Mouse (Mus musculus) kidney, postnatal 0 days (tissue): ENCODE measurements around the gene Gpm6b. TPM values are rescaled to one million over a fixed set of nuclear protein-coding genes. Genes with fewer than 3 reads are reported as not detected.

Experiments used
- ATAC-seq: fragments of 200-750 bp; cut with Nextera tagmentation; replicated peaks from 2 replicates; pipeline ENCODE4 v1.8.0; 2017; ENCODE audit warnings: low read depth, moderate number of reproducible peaks, moderate TSS enrichment, moderate library complexity; ENCODE audit not compliant: low FRiP score
- DNase-seq: peaks from one replicate; pipeline ENCODE4 v3.0.0-alpha.2; 2016; ENCODE audit warnings: low spot score
- H3K27ac ChIP-seq: fragments of 300-500 bp; sonication (generic); 2 replicates; pipeline ENCODE4 v1.5.1; 2014; ENCODE audit warnings: mild to moderate bottlenecking
- H3K27me3 ChIP-seq: fragments of 300-500 bp; sonication (generic); 2 replicates; pipeline ENCODE4 v1.6.1; 2014; ENCODE audit warnings: low read length, mixed read lengths; ENCODE audit not compliant: insufficient read depth
- H3K36me3 ChIP-seq: fragments of 300-500 bp; sonication (generic); 2 replicates; pipeline ENCODE4 v1.6.1; 2014; ENCODE audit warnings: low read length, mixed read lengths; ENCODE audit not compliant: insufficient read depth
- H3K4me1 ChIP-seq: fragments of 300-500 bp; sonication (generic); replicated peaks from 2 replicates; pipeline ENCODE4 v1.6.1; 2014; ENCODE audit warnings: antibody characterized with exemption, low read length, mixed read lengths; ENCODE audit not compliant: insufficient read depth
- H3K4me2 ChIP-seq: fragments of 300-500 bp; sonication (generic); 2 replicates; pipeline ENCODE4 v1.6.1; 2014; ENCODE audit warnings: mild to moderate bottlenecking, low read length, moderate library complexity, mixed read lengths
- H3K4me3 ChIP-seq: fragments of 300-500 bp; sonication (generic); replicated peaks from 2 replicates; pipeline ENCODE4 v1.5.1; 2014; ENCODE audit warnings: low read depth, low read length
- H3K9ac ChIP-seq: fragments of 300-500 bp; sonication (generic); 2 replicates; pipeline ENCODE4 v1.6.1; 2014; ENCODE audit warnings: low read depth, low read length
- H3K9me3 ChIP-seq: fragments of 300-500 bp; sonication (generic); replicated peaks from 2 replicates; pipeline ENCODE4 v1.6.1; 2016; ENCODE audit warnings: low read length, inconsistent platforms, mixed read lengths
- CTCF ChIP-seq: IDR thresholded peaks from 2 replicates; pipeline ENCODE4 v1.5.1; 2016; ENCODE audit warnings: antibody characterized with exemption, low read depth, mild to moderate bottlenecking, moderate library complexity
- WGBS: fragments of 180-500 bp; shearing (Covaris S2); extraction: QIAGEN DNeasy Blood & Tissue Kit; methylation state at CpG from one replicate; pipeline ENCODE4 v1.1.7; 2014; 5-methylcytosine and 5-hydroxymethylcytosine counted together
- polyA plus RNA-seq: library from polyadenylated mRNA; unstranded; fragments of >200 nt; fragmentation: Nextera tagmentation; extraction: Ambion mirVana; gene quantifications from 2 replicates; pipeline ENCODE4 v1.2.1, GENCODE M21; 2015

Gene Gpm6b
- polyA plus RNA-seq, 1 experiment from 2014 or later, result 16.9 TPM

DNA sequence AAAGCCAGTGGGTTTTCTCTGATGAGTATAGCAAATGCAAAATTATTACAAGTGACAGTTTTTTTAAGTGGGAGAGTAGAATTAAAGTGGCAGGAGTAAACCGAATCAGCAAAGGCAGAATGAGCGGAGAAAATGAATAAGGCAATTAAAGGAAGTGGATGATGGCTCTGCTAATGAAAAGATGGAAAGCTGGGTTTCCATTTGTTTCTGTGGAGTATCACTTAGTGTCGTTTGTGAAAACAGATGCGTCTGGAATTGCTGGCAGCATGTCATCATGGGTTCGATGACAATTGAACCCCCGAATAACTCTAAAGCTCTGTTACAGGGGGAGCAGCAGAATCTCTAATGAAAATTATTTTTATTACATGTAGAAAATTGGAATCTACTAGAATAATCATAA lies 109.4 kb downstream of the Gpm6b start:
- no peaks in the 10 kb centered on the region for H3K4me1 ChIP-seq
- no peaks in the 10 kb centered on the region for H3K9me3 ChIP-seq
- no peak overlapping the region for H3K27ac ChIP-seq
- no peak overlapping the region for H3K9ac ChIP-seq
- TF ChIP-seq CTCF, result no peak
- 84% methylated on average over 6 of the region's 6 CpGs for WGBS
- H3K4me2 ChIP-seq, result no peak overlapping the region
- H3K27me3 ChIP-seq, result no peaks in the 10 kb centered on the region
- no peaks in the 10 kb centered on the region for H3K36me3 ChIP-seq
- ATAC-seq (no peak), DNase-seq (no peak)
- H3K4me3 ChIP-seq, result no peak overlapping the region

DNA sequence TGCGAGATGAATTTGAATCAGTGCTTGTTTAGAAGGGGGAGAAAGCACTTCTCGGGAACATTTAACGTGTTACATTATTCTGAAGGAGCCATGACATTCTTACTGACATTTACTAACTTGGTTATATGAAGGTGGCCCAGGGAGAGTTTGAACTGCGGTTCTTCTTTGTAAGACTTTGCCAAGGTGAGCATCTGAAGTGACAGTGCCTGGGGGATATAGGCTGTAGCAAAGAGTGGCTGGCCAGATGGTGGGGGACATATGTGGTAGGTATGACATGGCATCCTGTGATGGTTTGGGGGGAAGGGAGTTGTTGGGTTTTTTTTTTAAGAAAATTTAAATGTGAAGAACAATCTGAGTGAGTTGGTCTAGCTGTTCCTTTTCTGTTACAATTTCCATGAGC lies 109.9 kb downstream of the Gpm6b start:
- Histone ChIP-seq H3K4me3 (no peak overlapping the region), H3K9me3 (no peaks in the 10 kb centered on the region), H3K36me3 (no peaks in the 10 kb centered on the region), H3K9ac (no peak overlapping the region), H3K4me2 (no peak overlapping the region), H3K27me3 (no peaks in the 10 kb centered on the region), H3K4me1 (no peaks in the 10 kb centered on the region), H3K27ac (no peak overlapping the region)
- TF ChIP-seq CTCF, result no peak
- no peak for ATAC-seq
- DNase-seq, result no peak
- WGBS, result 88% methylated on average over 4 of the region's 4 CpGs

DNA sequence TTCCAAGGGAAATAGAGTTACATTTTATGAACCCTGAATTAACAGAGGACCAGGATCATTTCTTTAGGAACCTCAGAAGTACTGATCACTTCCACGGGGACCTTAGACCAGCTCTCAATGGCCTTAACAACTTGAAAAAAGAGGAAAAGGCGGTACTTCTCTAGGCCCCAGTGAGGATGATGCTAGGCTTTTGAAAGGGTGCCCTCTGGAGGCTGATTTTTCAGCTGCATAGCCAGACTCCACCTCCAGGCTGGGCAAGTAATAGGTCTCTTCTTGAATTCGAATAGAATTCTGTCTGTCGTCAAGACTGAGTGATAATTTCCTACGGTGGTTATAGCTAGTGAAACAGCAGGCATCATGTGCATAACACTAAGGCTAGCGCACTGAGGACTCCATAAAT lies 113.1 kb downstream of the Gpm6b start:
- Histone ChIP-seq H3K36me3 (no peaks in the 10 kb centered on the region), H3K27ac (no peak overlapping the region), H3K9me3 (no peaks in the 10 kb centered on the region), H3K27me3 (no peaks in the 10 kb centered on the region), H3K4me1 (no peaks in the 10 kb centered on the region), H3K4me2 (no peak overlapping the region), H3K9ac (no peak overlapping the region), H3K4me3 (no peak overlapping the region)
- TF ChIP-seq CTCF, result peak; percentile 74
- no peak; the same call in 1 of the 2 replicates for ATAC-seq
- peak; percentile 68 for DNase-seq
- 31% methylated on average over 6 of the region's 6 CpGs for WGBS

DNA sequence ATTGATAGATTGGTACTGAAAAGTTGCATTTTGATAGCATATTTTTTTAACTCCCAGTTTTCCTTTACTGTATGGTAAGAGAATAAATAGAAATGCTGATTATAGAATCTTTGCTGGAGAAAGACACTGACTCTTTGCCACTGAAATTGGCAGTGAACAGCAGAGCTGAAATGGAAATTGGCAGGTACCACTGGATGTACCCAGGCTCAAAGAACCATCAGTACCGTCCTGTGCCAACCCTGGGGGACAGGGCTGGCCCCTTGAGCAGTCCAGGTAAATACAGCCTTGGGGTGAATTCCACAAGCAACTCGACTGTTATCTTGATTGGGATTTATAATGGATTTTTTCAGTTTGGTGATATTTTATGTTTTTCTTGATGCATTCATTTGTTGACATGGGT lies 114.7 kb downstream of the Gpm6b start:
- no peak overlapping the region for H3K4me3 ChIP-seq
- no peak for ATAC-seq
- no peak for TF ChIP-seq CTCF

DNA sequence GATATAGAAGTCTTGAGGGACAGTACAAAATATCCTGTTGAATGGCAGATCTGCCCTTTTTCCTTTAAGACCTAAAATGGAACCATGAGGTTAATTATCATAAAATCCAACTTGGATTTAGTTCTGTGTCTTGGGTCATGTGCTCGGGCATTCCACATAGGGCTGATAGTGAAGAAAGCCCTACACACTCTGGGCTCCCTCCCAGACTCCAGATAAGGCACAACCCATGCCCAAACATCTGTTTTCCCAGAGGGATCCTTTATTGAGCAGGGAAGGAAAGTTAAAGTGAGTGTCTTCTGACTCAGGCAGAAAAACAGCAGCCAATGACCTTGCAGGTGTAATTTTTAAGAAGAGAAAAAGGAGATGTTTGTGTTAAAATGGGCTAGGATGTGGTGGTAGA lies 116.2 kb downstream of the Gpm6b start:
- ATAC-seq (no peak), DNase-seq (no peak)
- no peak overlapping the region for H3K27ac ChIP-seq
- no peak overlapping the region for H3K4me2 ChIP-seq
- no peaks in the 10 kb centered on the region for H3K9me3 ChIP-seq
- no peak overlapping the region for H3K9ac ChIP-seq
- H3K4me1 ChIP-seq, result no peaks in the 10 kb centered on the region
- no peaks in the 10 kb centered on the region for H3K27me3 ChIP-seq
- no peak overlapping the region for H3K4me3 ChIP-seq
- no peaks in the 10 kb centered on the region for H3K36me3 ChIP-seq
- 65% methylated on average over 1 of the region's 1 CpGs for WGBS
- TF ChIP-seq CTCF, result no peak

More for the DNA sequence above, 114.7 kb downstream of the Gpm6b start:
- Histone ChIP-seq H3K4me1 (no peaks in the 10 kb centered on the region), H3K36me3 (no peaks in the 10 kb centered on the region), H3K9ac (no peak overlapping the region), H3K4me2 (no peak overlapping the region), H3K27me3 (no peaks in the 10 kb centered on the region), H3K27ac (no peak overlapping the region), H3K9me3 (no peaks in the 10 kb centered on the region)
- 58% methylated on average over 2 of the region's 2 CpGs for WGBS
- no peak for DNase-seq

DNA sequence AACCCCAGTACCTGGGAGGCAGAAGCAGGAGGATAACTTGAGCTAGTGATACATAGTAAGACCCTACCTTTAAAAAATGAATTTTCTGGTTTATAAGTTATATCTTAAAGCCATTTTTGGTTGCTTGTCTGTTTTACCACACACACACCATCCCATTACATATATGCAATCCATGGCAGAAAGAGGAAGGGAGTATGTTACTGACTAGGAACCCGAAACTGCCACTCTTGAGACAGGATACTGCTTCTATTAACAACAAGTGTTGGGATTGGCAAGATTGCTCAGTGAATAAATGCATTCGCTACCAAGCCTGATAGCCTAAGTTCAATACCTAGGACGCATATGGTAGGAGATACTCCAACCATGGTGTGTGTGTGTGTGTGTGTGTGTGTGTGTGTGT lies 117.6 kb downstream of the Gpm6b start:
- no peaks in the 10 kb centered on the region for H3K27me3 ChIP-seq
- ATAC-seq (no peak), DNase-seq (no peak)
- no peaks in the 10 kb centered on the region for H3K9me3 ChIP-seq
- TF ChIP-seq CTCF, result no peak
- H3K36me3 ChIP-seq, result no peaks in the 10 kb centered on the region
- no peak overlapping the region for H3K4me2 ChIP-seq
- no peak overlapping the region for H3K27ac ChIP-seq
- 97% methylated on average over 3 of the region's 3 CpGs for WGBS
- H3K9ac ChIP-seq, result no peak overlapping the region
- H3K4me3 ChIP-seq, result no peak overlapping the region
- no peaks in the 10 kb centered on the region for H3K4me1 ChIP-seq

DNA sequence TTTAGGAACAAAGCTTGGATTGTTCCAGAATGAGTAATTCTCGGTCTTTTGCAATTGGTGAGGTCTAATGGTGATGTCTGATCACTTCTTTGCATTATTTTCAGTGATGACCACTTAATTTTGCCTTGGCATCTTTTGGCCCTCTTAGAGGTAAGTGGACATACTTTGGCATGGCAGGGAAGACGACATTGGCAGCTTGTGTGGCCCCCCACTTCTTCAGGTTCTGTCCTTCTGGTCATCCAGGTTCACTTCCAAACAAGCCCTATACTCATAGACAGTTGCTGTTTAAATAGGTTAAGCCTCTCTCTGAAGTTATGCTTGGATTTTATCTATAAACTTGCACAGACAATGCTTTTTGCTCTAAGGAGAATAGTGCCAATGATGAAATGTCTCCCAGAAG lies 120.2 kb downstream of the Gpm6b start:
- H3K9me3 ChIP-seq, result no peaks in the 10 kb centered on the region
- ATAC-seq (no peak), DNase-seq (no peak)
- H3K27me3 ChIP-seq, result no peaks in the 10 kb centered on the region
- H3K4me2 ChIP-seq, result no peak overlapping the region
- H3K27ac ChIP-seq, result no peak overlapping the region
- 73% methylated on average over 2 of the region's 2 CpGs for WGBS
- no peak for TF ChIP-seq CTCF
- no peaks in the 10 kb centered on the region for H3K36me3 ChIP-seq
- H3K9ac ChIP-seq, result no peak overlapping the region
- H3K4me1 ChIP-seq, result no peaks in the 10 kb centered on the region
- H3K4me3 ChIP-seq, result no peak overlapping the region
